Mouse (Mus musculus) stomach, postnatal 0 days (tissue): ENCODE measurements around the gene Ak8. TPM values are rescaled to one million over a fixed set of nuclear protein-coding genes. Genes with fewer than 3 reads are reported as not detected.

Experiments
- ATAC-seq: fragments of 200-750 bp; cut with Nextera tagmentation; 2 replicates; pipeline ENCODE4 v1.8.0; 2017; ENCODE audit not compliant: low FRiP score, low TSS enrichment
- DNase-seq: peaks from one replicate; pipeline ENCODE4 v3.0.0-alpha.2; 2016; ENCODE audit warnings: low spot score
- H3K27ac ChIP-seq: fragments of 300-500 bp; sonication (generic); replicated peaks from 2 replicates; pipeline ENCODE4 v1.5.1; 2014; ENCODE audit warnings: mild to moderate bottlenecking, control low read depth
- H3K27me3 ChIP-seq: fragments of 300-500 bp; sonication (generic); 2 replicates; pipeline ENCODE4 v1.6.1; 2014; ENCODE audit warnings: low read length; ENCODE audit not compliant: control insufficient read depth, insufficient read depth
- H3K36me3 ChIP-seq: fragments of 300-500 bp; sonication (generic); 2 replicates; pipeline ENCODE4 v1.6.1; 2014; ENCODE audit warnings: low read length, mixed read lengths; ENCODE audit not compliant: control insufficient read depth, insufficient read depth
- H3K4me1 ChIP-seq: fragments of 300-500 bp; sonication (generic); replicated peaks from 2 replicates; pipeline ENCODE4 v1.6.1; 2014; ENCODE audit warnings: antibody characterized with exemption; ENCODE audit not compliant: control insufficient read depth, insufficient read depth
- H3K4me2 ChIP-seq: fragments of 300-500 bp; sonication (generic); replicated peaks from 2 replicates; pipeline ENCODE4 v1.6.1; 2014; ENCODE audit warnings: low read depth, mild to moderate bottlenecking, control low read depth, moderate library complexity
- H3K4me3 ChIP-seq: fragments of 300-500 bp; sonication (generic); 2 replicates; pipeline ENCODE4 v1.5.1; 2014; ENCODE audit warnings: low read depth, low read length, control low read depth
- H3K9ac ChIP-seq: fragments of 300-500 bp; sonication (generic); 2 replicates; pipeline ENCODE4 v1.6.1; 2014; ENCODE audit warnings: mild to moderate bottlenecking, low read length, control low read depth, mixed read lengths
- H3K9me3 ChIP-seq: fragments of 300-500 bp; sonication (generic); 2 replicates; pipeline ENCODE4 v1.6.1; 2016; ENCODE audit warnings: low read length; ENCODE audit not compliant: control insufficient read depth
- CTCF ChIP-seq: IDR thresholded peaks from 2 replicates; pipeline ENCODE4 v1.5.1; 2016; ENCODE audit warnings: antibody characterized with exemption, low read depth, mild to moderate bottlenecking, moderate library complexity
- EP300 ChIP-seq: optimal IDR thresholded peaks from 2 replicates; pipeline ENCODE3; 2016; ENCODE audit warnings: antibody characterized with exemption
- WGBS: fragments of 180-500 bp; shearing (Covaris S2); extraction: QIAGEN DNeasy Blood & Tissue Kit; methylation state at CpG from one replicate; pipeline ENCODE4 v1.1.7; 2014; 5-methylcytosine and 5-hydroxymethylcytosine counted together
- polyA plus RNA-seq: library from polyadenylated mRNA; unstranded; fragments of >200 nt; fragmentation: Nextera tagmentation; extraction: Ambion mirVana; gene quantifications from 2 replicates; pipeline ENCODE4 v1.2.1, GENCODE M21; 2015

Ak8 gene
- polyA plus RNA-seq, 1 experiment from 2014 or later: 0.29 TPM

DNA sequence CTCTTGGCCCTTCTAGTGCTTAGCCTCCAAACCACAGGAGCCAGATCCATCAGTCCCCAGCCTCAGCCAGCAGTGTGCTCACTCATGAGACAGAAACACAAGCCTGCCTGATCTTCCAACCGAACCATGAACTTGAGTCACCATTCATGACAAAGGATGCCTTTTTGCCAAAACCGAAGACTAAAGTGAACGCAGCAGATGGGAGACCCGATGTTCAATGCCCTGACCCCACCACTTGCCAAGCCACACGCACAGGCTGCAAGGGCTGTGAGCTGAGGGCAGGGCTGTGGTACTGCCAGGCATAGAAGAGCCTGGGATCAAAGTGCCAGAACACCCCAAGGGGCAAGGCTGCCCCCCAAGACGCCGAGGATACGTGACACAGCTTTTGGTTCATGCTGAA is 13.1 kb downstream of the Ak8 start:
- Histone ChIP-seq H3K4me3 (no peak overlapping the region), H3K4me1 (no peaks in the 10 kb centered on the region), H3K36me3 (no peaks in the 10 kb centered on the region), H3K27me3 (no peaks in the 10 kb centered on the region), H3K9me3 (no peaks in the 10 kb centered on the region), H3K27ac (no peak overlapping the region), H3K9ac (no peak overlapping the region), H3K4me2 (no peak overlapping the region)
- ATAC-seq: no peak
- DNase-seq: no peak
- no peak for TF ChIP-seq CTCF
- no peak for TF ChIP-seq EP300
- WGBS: 83% methylated on average over 8 of the region's 8 CpGs

DNA sequence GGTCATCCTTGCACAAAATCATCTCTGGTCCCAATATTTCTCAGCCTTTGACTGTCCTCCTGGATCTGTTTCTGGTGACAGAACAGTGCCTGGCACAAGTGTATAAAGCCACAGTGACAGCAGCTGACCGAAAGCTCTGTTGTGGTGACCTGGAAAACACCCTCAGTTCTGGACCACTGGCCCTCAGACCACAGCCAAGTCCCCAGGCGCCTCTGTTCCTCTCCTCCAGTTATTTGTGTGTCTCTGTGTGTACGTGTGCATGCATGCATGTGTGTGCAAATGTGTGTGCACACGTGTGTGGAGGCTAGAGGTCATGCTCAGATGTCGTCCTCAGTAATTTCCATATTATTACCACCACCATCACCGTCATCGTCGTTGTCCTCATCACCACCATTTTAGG is 22.5 kb downstream of the Ak8 start:
- Histone ChIP-seq H3K4me1 (no peaks in the 10 kb centered on the region), H3K4me2 (no peak overlapping the region), H3K27ac (no peak overlapping the region), H3K9me3 (no peaks in the 10 kb centered on the region), H3K36me3 (no peaks in the 10 kb centered on the region), H3K27me3 (no peaks in the 10 kb centered on the region), H3K4me3 (no peak overlapping the region), H3K9ac (no peak overlapping the region)
- TF ChIP-seq EP300: no peak
- TF ChIP-seq CTCF: no peak
- no peak for ATAC-seq
- WGBS: 87% methylated on average over 8 of the region's 8 CpGs
- no peak for DNase-seq

DNA sequence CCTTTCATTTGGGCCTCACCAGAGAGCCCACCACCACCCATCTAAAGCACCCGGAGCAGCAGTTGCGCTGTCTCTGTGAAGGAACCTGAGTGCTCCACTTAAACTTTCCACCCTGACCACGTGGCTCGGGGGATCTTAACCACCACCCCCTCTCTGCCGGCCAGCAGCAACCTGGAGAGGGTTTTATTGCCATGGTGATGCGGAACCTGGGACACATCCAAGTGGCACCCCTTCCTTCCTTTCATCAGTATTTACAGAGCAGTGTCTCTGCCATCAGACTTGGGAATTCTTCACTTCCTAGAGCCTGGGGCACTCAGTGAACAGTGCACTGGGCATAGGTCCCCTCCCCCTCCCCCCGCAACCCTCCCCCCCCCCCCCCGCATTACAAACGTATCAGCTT is 23.9 kb downstream of the Ak8 start:
- TF ChIP-seq CTCF (no peak), EP300 (no peak)
- WGBS: 38% methylated on average over 8 of the region's 9 CpGs

GRCm38 (mm10) chr2:28727786-28728404 is 27.9 kb downstream of the Ak8 start:
- WGBS: 42% methylated on average over 16 of the region's 16 CpGs
- Histone ChIP-seq H3K9ac (no peak overlapping the region), H3K27ac (no peak overlapping the region)

More for the DNA sequence above, 23.9 kb downstream of the Ak8 start:
- no peaks in the 10 kb centered on the region for H3K36me3 ChIP-seq
- H3K4me1 ChIP-seq: no peaks in the 10 kb centered on the region
- ATAC-seq (no peak), DNase-seq (no peak)
- no peak overlapping the region for H3K4me3 ChIP-seq
- H3K9ac ChIP-seq: no peak overlapping the region
- no peaks in the 10 kb centered on the region for H3K9me3 ChIP-seq
- no peak overlapping the region for H3K4me2 ChIP-seq
- H3K27ac ChIP-seq: no peak overlapping the region
- H3K27me3 ChIP-seq: no peaks in the 10 kb centered on the region

GRCm38 (mm10) chr2:28730676-28731075 is 30.7 kb downstream of the Ak8 start:
- Histone ChIP-seq H3K9me3 (no peaks in the 10 kb centered on the region), H3K27ac (no peak overlapping the region), H3K9ac (no peak overlapping the region), H3K4me2 (no peak overlapping the region), H3K4me3 (no peak overlapping the region), H3K36me3 (no peaks in the 10 kb centered on the region), H3K27me3 (no peaks in the 10 kb centered on the region), H3K4me1 (no peaks in the 10 kb centered on the region)
- no peak for ATAC-seq
- no peak for TF ChIP-seq EP300
- TF ChIP-seq CTCF: no peak
- no peak for DNase-seq

More at GRCm38 (mm10) chr2:28727786-28728404, 27.9 kb downstream of the Ak8 start:
- Histone ChIP-seq H3K4me1 (no peaks in the 10 kb centered on the region), H3K4me2 (no peak overlapping the region), H3K27me3 (no peaks in the 10 kb centered on the region), H3K36me3 (no peaks in the 10 kb centered on the region), H3K4me3 (no peak overlapping the region), H3K9me3 (no peaks in the 10 kb centered on the region)
- DNase-seq (no peak), ATAC-seq (no peak)
- no peak for TF ChIP-seq EP300
- TF ChIP-seq CTCF: no peak

DNA sequence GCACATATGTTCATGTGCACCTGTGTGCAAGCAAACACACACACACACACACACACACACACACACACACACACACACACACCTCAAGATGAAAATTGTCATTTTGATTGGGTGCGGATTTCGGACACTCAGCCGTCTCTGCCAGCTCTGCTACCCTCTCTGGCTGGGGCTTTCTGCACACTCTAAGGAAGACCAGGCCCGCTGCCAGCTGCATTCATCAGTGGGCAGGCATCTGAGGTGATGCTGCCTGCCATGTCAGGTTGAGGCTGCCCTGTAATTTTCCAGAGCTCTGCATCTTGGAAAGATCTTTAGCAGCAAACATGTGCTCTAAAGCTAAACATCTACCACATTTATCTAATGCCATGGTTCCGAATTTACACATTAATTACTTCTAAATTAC is 37.1 kb downstream of the Ak8 start:
- H3K9me3 ChIP-seq: no peaks in the 10 kb centered on the region
- H3K9ac ChIP-seq: no peak overlapping the region
- no peaks in the 10 kb centered on the region for H3K36me3 ChIP-seq
- H3K4me3 ChIP-seq: no peak overlapping the region
- H3K4me1 ChIP-seq: no peaks in the 10 kb centered on the region
- DNase-seq: no peak
- TF ChIP-seq CTCF (no peak), EP300 (no peak)
- H3K27me3 ChIP-seq: no peaks in the 10 kb centered on the region
- no peak overlapping the region for H3K27ac ChIP-seq
- ATAC-seq: no peak
- H3K4me2 ChIP-seq: no peak overlapping the region
- WGBS: 79% methylated on average over 5 of the region's 5 CpGs
